Comparison of ENCODE assay signal across 9 mouse cellular contexts in genomic region chr4:115047750-115048149, GRCm38 (mm10). TPM values are rescaled to one million over a fixed set of nuclear protein-coding genes. Genes with fewer than 3 reads are reported as not detected.
A peak's percentile ranks its signal among the peaks of the same experiment; 100 is the strongest.
DNase-seq lines count a peak whose midpoint lies in the region; ATAC-seq lines count a peak whose summit lies in the region.
"Had no signal": no experiment of that assay in that cellular context is flagged by ENCODE, and none has a peak within 500 bp of the region (broad histone marks: within the 10 kb centered on the region; RNA-seq: fewer than 3 reads in every experiment).

No protein-coding gene starts in this region.

- H3K4me1 ChIP-seq in midbrain, embryonic 10.5 days, result peaks cover 5% of the 10 kb centered on the region
- H3K4me1 ChIP-seq in midbrain, embryonic 16.5 days (ENCODE audit: control insufficient read depth, insufficient read depth, low read length), result peaks cover 5% of the 10 kb centered on the region

- no peak overlapping the region for H3K27ac ChIP-seq in midbrain, embryonic 10.5 days (replicated peaks)
- H3K27ac ChIP-seq in midbrain, embryonic 16.5 days (ENCODE audit: low read length), result no peak overlapping the region
- H3K27ac ChIP-seq: embryonic facial prominence, embryonic 15.5 days had no signal

- no peaks in the 10 kb centered on the region for H3K9me3 ChIP-seq in midbrain, embryonic 10.5 days (replicated peaks)
- H3K9me3 ChIP-seq in midbrain, embryonic 16.5 days (replicated peaks; ENCODE audit: control insufficient read depth, low read length, poor library complexity, severe bottlenecking), result no peaks in the 10 kb centered on the region
- H3K9me3 ChIP-seq: embryonic facial prominence, embryonic 15.5 days had no signal

- no peak overlapping the region for H3K9ac ChIP-seq in midbrain, embryonic 16.5 days (ENCODE audit: low read depth, low read length)
- H3K9ac ChIP-seq: embryonic facial prominence, embryonic 15.5 days had no signal

- peak; percentile 67 for DNase-seq in midbrain, embryonic 10.5 days (ENCODE audit: low spot score)
- peak; percentile 47 to 62 for DNase-seq in adrenal gland, adult 18-20 months (ENCODE audit: low spot score in 2 of 2)
- peak; percentile 29 for DNase-seq in gastrocnemius, postnatal 14 days
- peak; percentile 85 for DNase-seq in kidney, postnatal 10 days
- peak; percentile 66 for DNase-seq in lung, postnatal 25 days (ENCODE audit: low spot score)
- DNase-seq in spleen, postnatal 14 days (ENCODE audit: low spot score in 2 of 2), result peak; percentile 80 to 81
- no peak for DNase-seq in cerebellum, adult 11 months

- intact Hi-C loops in gastrocnemius, postnatal 14 days (cut with DNase I; ENCODE audit: low total_unique reads), result no loop called here

- no peak overlapping the region for H3K4me2 ChIP-seq in midbrain, embryonic 16.5 days (ENCODE audit: low read length)
- H3K4me2 ChIP-seq: embryonic facial prominence, embryonic 15.5 days had no signal

- no peak overlapping the region for H3K4me3 ChIP-seq in midbrain, embryonic 10.5 days
- H3K4me3 ChIP-seq in midbrain, embryonic 16.5 days (ENCODE audit: low read depth, low read length), result no peak overlapping the region
- H3K4me3 ChIP-seq: embryonic facial prominence, embryonic 15.5 days had no signal

- H3K27me3 ChIP-seq in midbrain, embryonic 10.5 days (ENCODE audit: low read depth, poor library complexity, severe bottlenecking), result peaks cover 53% of the 10 kb centered on the region
- peaks cover 28% of the 10 kb centered on the region for H3K27me3 ChIP-seq in midbrain, embryonic 16.5 days (ENCODE audit: control insufficient read depth, insufficient read depth, low read depth, low read length)

- WGBS in midbrain, embryonic 10.5 days, result 5% methylated on average over 5 of the region's 5 CpGs
- 4% methylated on average over 5 of the region's 5 CpGs for WGBS in midbrain, embryonic 16.5 days

- H3K36me3 ChIP-seq in midbrain, embryonic 10.5 days, result peaks cover 11% of the 10 kb centered on the region
- no peaks in the 10 kb centered on the region for H3K36me3 ChIP-seq in midbrain, embryonic 16.5 days (ENCODE audit: control insufficient read depth, insufficient read depth, low read length)
- H3K36me3 ChIP-seq: embryonic facial prominence, embryonic 15.5 days had no signal

- ATAC-seq in midbrain, embryonic 16.5 days, result no peak

RNA-seq across cellular contexts. Expression of gene Tal1, which starts 8.5 kb away (rescaled TPM):
- polyA plus RNA-seq in midbrain, embryonic 10.5 days (2016; fragmentation: Nextera tagmentation; extraction: Ambion mirVana), result 2.7 and 5.2 TPM in 2 replicates
- 4.6 and 6.4 TPM in 2 replicates for polyA plus RNA-seq in midbrain, embryonic 16.5 days (2015; fragmentation: Nextera tagmentation; extraction: Ambion mirVana)
- 1 to 10 TPM; 2.5 TPM for total RNA-seq in adrenal gland, adult 18-20 months (2021)
- 1 to 10 TPM; 1.9 to 2.5 TPM for total RNA-seq in gastrocnemius, postnatal 14 days (2021)

RNA-seq across cellular contexts. Expression of gene Pdzk1ip1, which starts 40.8 kb away (rescaled TPM):
- 7.9 and 9.5 TPM in 2 replicates for polyA plus RNA-seq in midbrain, embryonic 10.5 days (2016; fragmentation: Nextera tagmentation; extraction: Ambion mirVana)
- polyA plus RNA-seq in midbrain, embryonic 16.5 days (2015; fragmentation: Nextera tagmentation; extraction: Ambion mirVana), result 2.0 and 2.3 TPM in 2 replicates
- 1 to 10 TPM in 1 of 2 experiments, under 1 TPM in 1; 0.99 to 1.0 TPM for total RNA-seq in adrenal gland, adult 18-20 months (2021)
- under 1 TPM in 1 of 2 experiments, not detected in 1; 0.57 TPM for total RNA-seq in gastrocnemius, postnatal 14 days (2021)

RNA-seq across cellular contexts. Expression of gene Stil, which starts 47.8 kb away (rescaled TPM):
- polyA plus RNA-seq in midbrain, embryonic 10.5 days (2016; fragmentation: Nextera tagmentation; extraction: Ambion mirVana), result 19.0 and 21.3 TPM in 2 replicates
- polyA plus RNA-seq in midbrain, embryonic 16.5 days (2015; fragmentation: Nextera tagmentation; extraction: Ambion mirVana), result 2.0 and 2.1 TPM in 2 replicates
- under 1 TPM; 0.30 to 0.38 TPM for total RNA-seq in adrenal gland, adult 18-20 months (2021)
- under 1 TPM; 0.84 to 0.86 TPM for total RNA-seq in gastrocnemius, postnatal 14 days (2021)
